Mouse (Mus musculus) liver, embryonic 11.5 days (tissue): ENCODE results near the gene Sugt1. TPM values are rescaled to one million over a fixed set of nuclear protein-coding genes. Genes with fewer than 3 reads are reported as not detected.
A peak's percentile ranks its signal among the peaks of the same experiment; 100 is the strongest.

ENCODE experiments used
- ATAC-seq: fragments of 200-750 bp; cut with Nextera tagmentation; replicated peaks from 2 replicates; pipeline ENCODE4 v1.8.0; 2017; ENCODE audit warnings: moderate number of reproducible peaks, mild to moderate bottlenecking, moderate TSS enrichment, moderate library complexity; ENCODE audit not compliant: low FRiP score
- DNase-seq: peaks from one replicate; pipeline ENCODE4 v3.0.0-alpha.2; 2017; ENCODE audit warnings: low spot score
- H3K27ac ChIP-seq: fragments of 300-500 bp; sonication (generic); 2 replicates; pipeline ENCODE4 v1.5.1; 2014; ENCODE audit warnings: mild to moderate bottlenecking, low read depth, low read length, control low read depth
- H3K27me3 ChIP-seq: fragments of 300-500 bp; sonication (generic); replicated peaks from 2 replicates; pipeline ENCODE4 v1.6.1; 2014; ENCODE audit warnings: low read length, mixed read lengths; ENCODE audit not compliant: control insufficient read depth, insufficient read depth
- H3K36me3 ChIP-seq: fragments of 300-500 bp; sonication (generic); 2 replicates; pipeline ENCODE4 v1.6.1; 2014; ENCODE audit warnings: mild to moderate bottlenecking, low read length, moderate library complexity, mixed read lengths; ENCODE audit not compliant: control insufficient read depth, insufficient read depth
- H3K4me1 ChIP-seq: fragments of 300-500 bp; sonication (generic); replicated peaks from 2 replicates; pipeline ENCODE4 v1.6.1; 2014; ENCODE audit warnings: low read length, mixed read lengths; ENCODE audit not compliant: control insufficient read depth, insufficient read depth
- H3K4me2 ChIP-seq: fragments of 300-500 bp; sonication (generic); 2 replicates; pipeline ENCODE4 v1.6.1; 2014; ENCODE audit warnings: mild to moderate bottlenecking, control low read depth, moderate library complexity
- H3K4me3 ChIP-seq: fragments of 300-500 bp; sonication (generic); 2 replicates; pipeline ENCODE4 v1.5.1; 2014; ENCODE audit warnings: low read depth, low read length, control low read depth
- H3K9ac ChIP-seq: fragments of 300-500 bp; sonication (generic); 2 replicates; pipeline ENCODE4 v1.6.1; 2014; ENCODE audit warnings: low read depth, low read length, control low read depth
- H3K9me3 ChIP-seq: fragments of 300-500 bp; sonication (generic); 2 replicates; pipeline ENCODE4 v1.6.1; 2016; ENCODE audit warnings: low read length, inconsistent platforms, mixed read lengths; ENCODE audit not compliant: control insufficient read depth
- WGBS: fragments of 180-500 bp; shearing (Covaris S2); extraction: QIAGEN DNeasy Blood & Tissue Kit; methylation state at CpG from one replicate; pipeline ENCODE4 v1.1.7; 2014; 5-methylcytosine and 5-hydroxymethylcytosine counted together
- polyA plus RNA-seq: library from polyadenylated mRNA; unstranded; fragments of >200 nt; fragmentation: Nextera tagmentation; extraction: Ambion mirVana; gene quantifications from 2 replicates; pipeline ENCODE4 v1.2.1, GENCODE M21; 2014

Gene Sugt1
- polyA plus RNA-seq, 1 experiment from 2014 or later: 95.5 TPM

GRCm38 (mm10) chr14:79658286-79658685 is 70.8 kb downstream of the Sugt1 start:
- Histone ChIP-seq H3K9me3 (no peaks in the 10 kb centered on the region), H3K4me1 (0 out of 2 replicates have a peak, but pooled peaks cover 4% of the 10 kb centered on the region), H3K9ac (no peak overlapping the region), H3K27me3 (no peaks in the 10 kb centered on the region), H3K4me3 (no peak overlapping the region), H3K4me2 (no peak overlapping the region), H3K36me3 (no peaks in the 10 kb centered on the region), H3K27ac (no peak overlapping the region)
- ATAC-seq (no peak), DNase-seq (no peak)
- WGBS: 70% methylated on average over 5 of the region's 5 CpGs

- Histone ChIP-seq H3K27ac (no peak overlapping the region), H3K4me1 (0 out of 2 replicates have a peak, but pooled peaks cover 4% of the 10 kb centered on the region), H3K9ac (no peak overlapping the region), H3K4me3 (no peak overlapping the region), H3K4me2 (no peak overlapping the region), H3K9me3 (no peaks in the 10 kb centered on the region), H3K36me3 (no peaks in the 10 kb centered on the region), H3K27me3 (no peaks in the 10 kb centered on the region)
- 73% methylated on average over 6 of the region's 6 CpGs for WGBS
- ATAC-seq (no peak), DNase-seq (no peak)
These were observed 71.4 kb downstream of the Sugt1 start for GRCm38 (mm10) chr14:79658748-79659508.

- Histone ChIP-seq H3K4me1 (0 out of 2 replicates have a peak, but pooled peaks cover 4% of the 10 kb centered on the region), H3K36me3 (no peaks in the 10 kb centered on the region), H3K4me3 (no peak overlapping the region), H3K9ac (no peak overlapping the region), H3K27me3 (no peaks in the 10 kb centered on the region), H3K27ac (no peak overlapping the region), H3K9me3 (no peaks in the 10 kb centered on the region), H3K4me2 (no peak overlapping the region)
- DNase-seq (no peak), ATAC-seq (no peak)
- 67% methylated on average over 5 of the region's 5 CpGs for WGBS
These were observed 73.0 kb downstream of the Sugt1 start for GRCm38 (mm10) chr14:79660467-79660866.

GRCm38 (mm10) chr14:79661005-79661917 is 73.8 kb downstream of the Sugt1 start:
- Histone ChIP-seq H3K36me3 (no peaks in the 10 kb centered on the region), H3K9ac (no peak overlapping the region), H3K4me3 (peak overlapping the region; percentile 17; the same call in 1 of the 2 replicates), H3K4me2 (peak overlapping the region; percentile 60), H3K27me3 (no peaks in the 10 kb centered on the region), H3K27ac (no peak overlapping the region), H3K4me1 (0 out of 2 replicates have a peak, but pooled peaks cover 4% of the 10 kb centered on the region), H3K9me3 (no peaks in the 10 kb centered on the region)
- DNase-seq: peak; percentile 60
- ATAC-seq: peak; percentile 70; the same call in 1 of the 2 replicates
- 22% methylated on average over 33 of the region's 33 CpGs for WGBS

GRCm38 (mm10) chr14:79662001-79662400 is 74.5 kb downstream of the Sugt1 start, which contains the start of gene Cnmd:
Gene Cnmd, minus strand, starts transcription at chr14:79662170.
- no peaks in the 10 kb centered on the region for H3K27me3 ChIP-seq
- H3K9me3 ChIP-seq: no peaks in the 10 kb centered on the region
- peak within 1 kb of the TSS; percentile 60 for H3K4me2 ChIP-seq
- no peak within 1 kb of the TSS for H3K9ac ChIP-seq
- H3K27ac ChIP-seq: no peak within 1 kb of the TSS
- WGBS: 55% methylated on average over 4 of the region's 4 CpGs
- ATAC-seq (no peak), DNase-seq (no peak)
- H3K4me3 ChIP-seq: peak within 1 kb of the TSS; percentile 17; the same call in 1 of the 2 replicates
- no peaks in the 10 kb centered on the region for H3K36me3 ChIP-seq
- H3K4me1 ChIP-seq: 0 out of 2 replicates have a peak, but pooled peaks cover 4% of the 10 kb centered on the region

GRCm38 (mm10) chr14:79671008-79671407 is 83.5 kb downstream of the Sugt1 start:
- 68% methylated on average over 3 of the region's 3 CpGs for WGBS

GRCm38 (mm10) chr14:79672567-79672966 is 85.1 kb downstream of the Sugt1 start:
- WGBS: 82% methylated on average over 5 of the region's 5 CpGs
- ATAC-seq: no peak
- Histone ChIP-seq H3K9me3 (no peaks in the 10 kb centered on the region), H3K4me2 (no peak overlapping the region), H3K4me1 (no peaks in the 10 kb centered on the region), H3K27ac (no peak overlapping the region), H3K36me3 (no peaks in the 10 kb centered on the region), H3K4me3 (no peak overlapping the region), H3K9ac (no peak overlapping the region), H3K27me3 (no peaks in the 10 kb centered on the region; the same call in 1 of the 2 replicates)
- no peak for DNase-seq

More at GRCm38 (mm10) chr14:79671008-79671407, 83.5 kb downstream of the Sugt1 start:
- H3K36me3 ChIP-seq: no peaks in the 10 kb centered on the region
- H3K9me3 ChIP-seq: no peaks in the 10 kb centered on the region
- no peak overlapping the region for H3K4me2 ChIP-seq
- DNase-seq: no peak
- ATAC-seq: no peak
- no peak overlapping the region for H3K4me3 ChIP-seq
- no peaks in the 10 kb centered on the region for H3K27me3 ChIP-seq
- H3K9ac ChIP-seq: no peak overlapping the region
- no peak overlapping the region for H3K27ac ChIP-seq
- H3K4me1 ChIP-seq: no peaks in the 10 kb centered on the region

GRCm38 (mm10) chr14:79673083-79674013 is 85.9 kb downstream of the Sugt1 start:
- no peaks in the 10 kb centered on the region for H3K9me3 ChIP-seq
- H3K4me1 ChIP-seq: no peaks in the 10 kb centered on the region
- no peak overlapping the region for H3K4me3 ChIP-seq
- no peaks in the 10 kb centered on the region for H3K36me3 ChIP-seq
- H3K4me2 ChIP-seq: no peak overlapping the region
- ATAC-seq: no peak
- H3K9ac ChIP-seq: no peak overlapping the region
- no peak overlapping the region for H3K27ac ChIP-seq
- H3K27me3 ChIP-seq: no peaks in the 10 kb centered on the region; the same call in 1 of the 2 replicates
- no peak for DNase-seq
- 75% methylated on average over 17 of the region's 17 CpGs for WGBS
